Mouse (Mus musculus) lung, embryonic 14.5 days (tissue): ENCODE data around the gene Plekhh3. TPM values are rescaled to one million over a fixed set of nuclear protein-coding genes. Genes with fewer than 3 reads are reported as not detected.

Experiments used
- ATAC-seq: fragments of 200-750 bp; cut with Nextera tagmentation; 2 replicates; pipeline ENCODE4 v1.8.0; 2017; ENCODE audit warnings: mild to moderate bottlenecking, moderate TSS enrichment, moderate library complexity; ENCODE audit not compliant: insufficient read depth
- DNase-seq: peaks from one replicate; pipeline ENCODE4 v3.0.0-alpha.2; 2015
- H3K27ac ChIP-seq: fragments of 300-500 bp; sonication (generic); 2 replicates; pipeline ENCODE4 v1.5.1; 2014; ENCODE audit warnings: low read depth, mild to moderate bottlenecking, moderate library complexity
- H3K27me3 ChIP-seq: fragments of 300-500 bp; sonication (generic); 2 replicates; pipeline ENCODE4 v1.6.1; 2014; ENCODE audit warnings: low read length, control low read depth; ENCODE audit not compliant: insufficient read depth
- H3K36me3 ChIP-seq: fragments of 300-500 bp; sonication (generic); 2 replicates; pipeline ENCODE4 v1.6.1; 2014; ENCODE audit warnings: control low read depth; ENCODE audit not compliant: insufficient read depth
- H3K4me1 ChIP-seq: fragments of 300-500 bp; sonication (generic); 2 replicates; pipeline ENCODE4 v1.6.1; 2014; ENCODE audit warnings: antibody characterized with exemption, control low read depth; ENCODE audit not compliant: insufficient read depth
- H3K4me2 ChIP-seq: fragments of 300-500 bp; sonication (generic); 2 replicates; pipeline ENCODE4 v1.6.1; 2014; ENCODE audit warnings: mild to moderate bottlenecking
- H3K4me3 ChIP-seq: fragments of 300-500 bp; sonication (generic); 2 replicates; pipeline ENCODE4 v1.5.1; 2014; ENCODE audit warnings: low read depth, low read length
- H3K9ac ChIP-seq: fragments of 300-500 bp; sonication (generic); 2 replicates; pipeline ENCODE4 v1.6.1; 2014
- H3K9me3 ChIP-seq: fragments of 300-500 bp; sonication (generic); 2 replicates; pipeline ENCODE4 v1.6.1; 2016; ENCODE audit warnings: low read depth, low read length, control low read depth
- CTCF ChIP-seq: IDR thresholded peaks from 2 replicates; pipeline ENCODE4 v1.5.1; 2016; ENCODE audit warnings: antibody characterized with exemption, low read depth
- WGBS: fragments of 180-500 bp; shearing (Covaris S2); extraction: QIAGEN DNeasy Blood & Tissue Kit; methylation state at CpG from one replicate; pipeline ENCODE4 v1.1.7; 2014; 5-methylcytosine and 5-hydroxymethylcytosine counted together
- polyA plus RNA-seq: library from polyadenylated mRNA; unstranded; fragments of >200 nt; fragmentation: Nextera tagmentation; extraction: Ambion mirVana; gene quantifications from 2 replicates; pipeline ENCODE4 v1.2.1, GENCODE M21; 2014

Plekhh3 gene
- polyA plus RNA-seq, 1 experiment from 2014 or later: 15.9 TPM

- H3K4me2 ChIP-seq: peak within 1 kb of the TSS; percentile 83
- H3K27ac ChIP-seq: peak within 1 kb of the TSS; percentile 32; the same call in 1 of the 2 replicates
Measured at GRCm38 (mm10) chr11:101155728-101156371, 15.3 kb downstream of the Plekhh3 start, which contains the start of gene Tubg2. Gene Tubg2 (plus strand): TSS chr11:101155907.

DNA sequence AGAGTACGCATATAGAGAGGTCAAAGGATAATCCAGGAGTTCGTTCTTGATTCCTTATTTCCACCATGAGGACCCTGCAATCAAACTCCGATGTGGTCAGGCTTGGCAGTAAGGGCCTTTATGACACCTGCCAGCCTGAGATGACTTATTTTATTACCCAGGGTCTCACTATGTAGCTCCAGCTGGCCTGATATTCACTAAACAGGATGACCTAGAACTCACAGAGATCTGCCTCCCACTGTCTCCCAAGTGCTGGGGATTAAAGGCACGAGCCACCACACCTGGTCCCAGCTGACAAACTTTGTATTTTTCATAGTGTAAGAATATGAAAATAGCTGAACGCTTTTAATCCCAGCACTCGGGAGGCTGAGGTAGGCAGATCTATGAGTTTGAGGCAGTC lies 16.0 kb downstream of the Plekhh3 start:
- H3K4me2 ChIP-seq: 0 out of 2 replicates have a peak overlapping the region, but pooled peaks have one; percentile 83
- no peak overlapping the region for H3K9ac ChIP-seq

More at GRCm38 (mm10) chr11:101155728-101156371, 15.3 kb downstream of the Plekhh3 start, which contains the start of gene Tubg2:
- H3K9ac ChIP-seq: peak within 1 kb of the TSS; percentile 56
- no peaks in the 10 kb centered on the region for H3K9me3 ChIP-seq
- no peaks in the 10 kb centered on the region for H3K36me3 ChIP-seq
- peak; percentile 84 for DNase-seq
- TF ChIP-seq CTCF: peak; percentile 13; the same call in 1 of the 2 replicates
- no peaks in the 10 kb centered on the region for H3K27me3 ChIP-seq
- WGBS: 2% methylated on average over 36 of the region's 36 CpGs
- no peaks in the 10 kb centered on the region for H3K4me1 ChIP-seq
- H3K4me3 ChIP-seq: peak within 1 kb of the TSS; percentile 40
- peak; percentile 85 for ATAC-seq

GRCm38 (mm10) chr11:101154648-101155047 lies 16.5 kb downstream of the Plekhh3 start:
- DNase-seq (no peak), ATAC-seq (no peak)
- Histone ChIP-seq H3K4me3 (no peak overlapping the region), H3K27me3 (no peaks in the 10 kb centered on the region), H3K4me2 (no peak overlapping the region), H3K27ac (no peak overlapping the region), H3K9me3 (no peaks in the 10 kb centered on the region), H3K36me3 (no peaks in the 10 kb centered on the region), H3K4me1 (no peaks in the 10 kb centered on the region), H3K9ac (no peak overlapping the region)
- TF ChIP-seq CTCF: no peak

More for the DNA sequence above, 16.0 kb downstream of the Plekhh3 start:
- WGBS: 64% methylated on average over 6 of the region's 6 CpGs
- no peaks in the 10 kb centered on the region for H3K36me3 ChIP-seq
- no peak for ATAC-seq
- no peaks in the 10 kb centered on the region for H3K9me3 ChIP-seq
- no peak for TF ChIP-seq CTCF
- H3K27me3 ChIP-seq: no peaks in the 10 kb centered on the region
- no peak overlapping the region for H3K27ac ChIP-seq
- H3K4me1 ChIP-seq: no peaks in the 10 kb centered on the region
- DNase-seq: no peak
- no peak overlapping the region for H3K4me3 ChIP-seq

- no peak overlapping the region for H3K4me3 ChIP-seq
- no peak overlapping the region for H3K4me2 ChIP-seq
- no peaks in the 10 kb centered on the region for H3K27me3 ChIP-seq
- TF ChIP-seq CTCF: no peak
- H3K36me3 ChIP-seq: no peaks in the 10 kb centered on the region
- no peaks in the 10 kb centered on the region for H3K9me3 ChIP-seq
- DNase-seq: no peak
- H3K27ac ChIP-seq: no peak overlapping the region
- 74% methylated on average over 1 of the region's 1 CpGs for WGBS
- no peak overlapping the region for H3K9ac ChIP-seq
- H3K4me1 ChIP-seq: 0 out of 2 replicates have a peak, but pooled peaks cover 4% of the 10 kb centered on the region
- ATAC-seq: no peak
Measured at GRCm38 (mm10) chr11:101152825-101153224, 18.3 kb downstream of the Plekhh3 start.

- Histone ChIP-seq H3K4me3 (no peak overlapping the region), H3K36me3 (no peaks in the 10 kb centered on the region), H3K27me3 (no peaks in the 10 kb centered on the region), H3K27ac (no peak overlapping the region), H3K4me1 (0 out of 2 replicates have a peak, but pooled peaks cover 4% of the 10 kb centered on the region), H3K4me2 (no peak overlapping the region), H3K9ac (no peak overlapping the region), H3K9me3 (no peaks in the 10 kb centered on the region)
- DNase-seq (no peak), ATAC-seq (no peak)
- TF ChIP-seq CTCF: no peak
- whole genome bisulfite sequencing: 54% methylated on average over 2 of the region's 2 CpGs
Measured at GRCm38 (mm10) chr11:101151063-101151462, 20.1 kb downstream of the Plekhh3 start.

GRCm38 (mm10) chr11:101149178-101150105 lies 21.7 kb downstream of the Plekhh3 start:
- WGBS: 25% methylated on average over 9 of the region's 9 CpGs
- Histone ChIP-seq H3K36me3 (no peaks in the 10 kb centered on the region), H3K9me3 (no peaks in the 10 kb centered on the region), H3K9ac (no peak overlapping the region), H3K27me3 (no peaks in the 10 kb centered on the region), H3K27ac (peak overlapping the region; percentile 74), H3K4me3 (no peak overlapping the region), H3K4me1 (0 out of 2 replicates have a peak, but pooled peaks cover 4% of the 10 kb centered on the region), H3K4me2 (no peak overlapping the region)
- DNase-seq: peak; percentile 86
- TF ChIP-seq CTCF: no peak
- peak; percentile 66 for ATAC-seq

DNA sequence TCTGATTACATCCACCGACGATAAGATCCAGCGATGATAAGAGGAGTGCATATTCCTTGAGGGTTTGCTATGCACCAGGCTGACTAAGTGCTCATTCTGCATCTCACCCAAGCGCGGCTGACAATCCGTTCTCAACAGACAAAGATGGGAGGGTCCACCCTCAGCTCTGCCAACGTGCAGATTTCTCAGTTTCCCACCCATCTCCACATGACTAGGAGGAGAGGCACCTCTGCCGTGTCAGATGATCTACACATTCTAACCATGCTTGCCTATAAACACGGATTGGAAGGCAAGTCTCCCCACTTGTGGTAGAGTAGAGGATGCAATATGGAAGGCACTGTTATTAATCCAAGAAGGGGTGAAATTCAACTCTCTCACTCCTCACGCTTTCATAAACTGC lies 22.4 kb downstream of the Plekhh3 start:
- no peak for DNase-seq
- WGBS: 64% methylated on average over 10 of the region's 10 CpGs
- Histone ChIP-seq H3K9ac (no peak overlapping the region), H3K27me3 (no peaks in the 10 kb centered on the region), H3K4me1 (0 out of 2 replicates have a peak, but pooled peaks cover 4% of the 10 kb centered on the region), H3K36me3 (no peaks in the 10 kb centered on the region), H3K27ac (peak overlapping the region; percentile 74; the same call in 1 of the 2 replicates), H3K9me3 (no peaks in the 10 kb centered on the region), H3K4me2 (no peak overlapping the region), H3K4me3 (no peak overlapping the region)
- no peak for TF ChIP-seq CTCF
- ATAC-seq: no peak
